Mouse (Mus musculus): ENCODE data around the gene Gm28557.
"Not testable (repeated sequence)": the region's sequence is repeated elsewhere in the genome, so short reads cannot be mapped to it uniquely, and the experiment has no call there.

The Gm28557 gene

DNA sequence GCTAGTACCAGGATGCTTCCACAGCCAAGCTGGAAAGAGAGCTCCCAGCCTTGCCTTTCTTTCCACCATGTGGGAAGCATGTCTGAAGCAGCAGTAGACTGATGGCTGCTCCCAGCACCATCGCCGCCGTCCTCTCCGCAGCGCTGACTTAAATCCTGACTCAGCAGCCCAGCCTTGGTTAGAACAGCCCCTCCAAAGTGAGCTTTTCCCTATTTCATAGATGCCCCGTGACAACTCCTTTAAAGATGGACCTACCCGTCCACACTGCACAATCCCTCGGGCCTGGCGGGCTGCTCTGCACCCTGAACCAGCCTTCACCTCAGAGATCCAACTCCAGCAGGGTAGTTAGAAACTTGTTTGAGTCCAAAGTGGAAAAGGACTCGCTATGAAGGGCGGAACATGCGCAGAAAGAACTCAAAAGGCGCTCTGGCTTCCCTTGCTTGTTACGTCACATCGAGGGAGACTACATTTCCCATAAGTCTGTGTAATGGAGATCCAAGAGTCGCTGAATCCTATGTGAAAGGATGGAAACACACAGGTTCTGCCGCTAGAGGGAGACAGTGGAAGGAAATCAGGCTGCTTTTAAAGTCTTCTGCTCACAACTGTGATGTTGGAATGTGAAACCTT is at the start of gene Gm28557:
Gm28557 (minus strand) TSS at position 411 of the 627 bp plus-strand sequence.
- DNase-seq (ENCODE audit: low spot score in 2 of 2) = peak; percentile 81 to 89

DNA sequence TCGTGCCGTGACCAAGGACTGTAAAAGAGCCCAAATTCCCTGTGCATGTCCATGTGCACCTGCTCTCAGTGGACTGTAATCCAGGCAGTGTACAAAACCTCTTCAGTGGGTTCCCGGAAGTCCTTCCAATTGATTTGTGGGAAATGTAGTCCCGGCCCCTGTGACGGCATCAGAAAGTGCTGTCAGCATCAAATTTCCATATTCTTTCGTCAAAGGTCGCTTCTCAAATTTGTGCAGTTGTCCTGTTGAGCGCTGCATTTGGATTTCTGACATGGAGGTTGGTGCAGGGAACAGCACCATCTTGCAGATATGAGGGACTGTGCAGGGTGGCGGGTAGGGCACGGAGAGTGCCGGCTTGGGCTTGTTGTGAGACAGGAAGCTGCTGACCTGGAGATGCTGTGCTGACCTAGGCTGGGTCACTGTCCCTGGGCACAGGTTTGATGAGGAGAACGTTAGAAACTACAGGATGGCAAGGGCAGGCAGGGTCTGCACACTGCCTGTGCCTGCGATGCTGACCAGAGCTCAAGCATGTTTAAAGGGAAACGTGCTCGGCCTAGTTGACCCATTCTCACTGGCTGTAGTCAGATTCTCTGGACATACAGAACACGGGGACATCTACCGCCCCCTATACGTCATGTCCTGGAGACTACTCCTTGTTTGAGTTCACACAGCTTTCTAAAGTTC is 19.8 kb upstream of the Gm28557 start:
- DNase-seq (ENCODE audit: low spot score in 2 of 2) = peak; percentile 78 to 83

DNA sequence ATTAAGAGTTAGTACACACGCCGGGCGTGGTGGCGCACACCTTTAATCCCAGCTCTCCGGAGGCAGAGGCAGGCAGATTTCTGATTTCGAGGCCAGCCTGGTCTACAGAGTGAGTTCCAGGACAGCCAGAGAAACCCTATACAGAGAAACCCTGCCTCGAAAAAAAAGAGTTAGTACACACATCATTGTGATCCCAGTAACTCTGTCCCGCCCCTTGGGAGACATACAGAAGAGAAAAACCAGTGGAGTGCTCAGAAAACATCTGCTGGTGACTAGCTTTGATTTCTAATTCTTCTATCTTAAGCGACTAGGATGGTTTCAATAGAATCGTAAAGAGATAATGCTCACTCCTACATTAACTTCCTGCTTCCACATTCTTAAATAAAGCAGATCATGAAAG is 19.1 kb upstream of the Gm28557 start:
- DNase-seq (ENCODE audit: low spot score in 2 of 2) = not testable (repeated sequence)

DNA sequence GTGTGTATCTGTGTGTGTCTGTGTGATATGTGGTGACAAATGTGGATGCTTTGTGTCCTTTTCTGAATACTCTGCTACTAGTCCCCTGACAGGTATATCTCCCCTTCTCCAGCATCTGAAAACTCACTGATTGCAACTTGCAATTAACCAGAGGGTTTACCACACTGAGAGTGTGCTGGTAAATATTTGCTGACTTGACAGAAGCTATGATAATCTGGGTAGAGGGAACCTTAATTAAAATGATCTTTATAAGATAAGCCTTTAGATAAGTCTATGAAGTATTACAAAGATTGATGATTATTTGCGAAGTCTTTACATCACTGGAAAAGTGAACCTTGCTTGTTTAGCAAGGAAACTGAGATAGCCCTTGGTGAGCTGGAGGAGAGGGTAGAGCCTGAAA is 16.1 kb upstream of the Gm28557 start:
- no peak for DNase-seq (ENCODE audit: low spot score in 2 of 2)

- not testable (repeated sequence) for DNase-seq (ENCODE audit: low spot score in 2 of 2)
These were observed 13.0 kb upstream of the Gm28557 start, which contains the start of gene Zfp759 for GRCm38 (mm10) chr13:67121360-67121759. Gene Zfp759, plus strand, starts transcription at chr13:67121660.

GRCm38 (mm10) chr13:67116163-67116562 is 7.8 kb upstream of the Gm28557 start, which contains the start of gene Rslcan18:
Gene Rslcan18, minus strand, starts transcription at chr13:67116263.
- DNase-seq (ENCODE audit: low spot score in 2 of 2) = not testable (repeated sequence)

DNA sequence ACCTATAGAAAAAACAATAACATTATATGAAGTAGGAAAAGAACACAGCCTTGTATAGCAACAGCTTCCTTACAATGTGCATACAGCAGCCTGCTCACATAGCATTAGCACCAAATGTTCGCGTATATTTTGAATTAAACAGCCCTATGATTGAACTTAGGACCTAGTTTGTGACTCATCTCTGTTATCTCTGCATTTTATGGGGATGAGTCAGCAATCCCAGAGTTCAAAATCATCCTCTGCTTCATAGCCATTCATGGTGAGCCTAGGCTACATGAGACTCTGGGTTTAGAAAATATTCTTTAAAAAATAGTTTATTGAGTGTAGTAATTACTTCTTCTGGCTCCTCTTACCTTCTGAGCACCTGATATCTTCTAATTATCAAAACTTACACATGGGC is 4.9 kb upstream of the Gm28557 start:
- no peak for DNase-seq (ENCODE audit: low spot score in 2 of 2)

DNA sequence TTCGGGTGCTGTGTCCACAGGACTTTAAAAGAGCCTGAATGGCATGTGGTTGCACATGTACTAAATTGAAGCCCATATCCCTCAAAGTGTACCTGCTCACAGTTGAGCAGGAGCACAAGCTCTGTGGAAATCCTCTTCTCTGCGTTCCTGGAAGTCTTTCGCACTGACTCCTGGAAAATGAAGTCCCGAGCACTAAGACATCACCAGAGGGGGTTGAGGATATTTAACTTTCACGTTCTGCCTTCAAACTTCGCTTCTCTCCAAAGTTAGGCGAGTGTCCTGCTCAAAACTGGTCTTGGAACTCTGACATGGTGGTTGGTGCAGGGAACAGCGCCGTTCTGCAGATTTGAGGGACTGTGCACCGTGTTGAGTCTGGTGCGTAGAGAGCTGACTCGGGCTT is 3.7 kb upstream of the Gm28557 start:
- no peak for DNase-seq (ENCODE audit: low spot score in 2 of 2)

GRCm38 (mm10) chr13:67108821-67109206 is 410 bp upstream of the Gm28557 start:
- no peak for DNase-seq (ENCODE audit: low spot score in 2 of 2)

GRCm38 (mm10) chr13:67107681-67108080 is 723 bp downstream of the Gm28557 start:
- DNase-seq (ENCODE audit: low spot score in 2 of 2) = no peak

DNA sequence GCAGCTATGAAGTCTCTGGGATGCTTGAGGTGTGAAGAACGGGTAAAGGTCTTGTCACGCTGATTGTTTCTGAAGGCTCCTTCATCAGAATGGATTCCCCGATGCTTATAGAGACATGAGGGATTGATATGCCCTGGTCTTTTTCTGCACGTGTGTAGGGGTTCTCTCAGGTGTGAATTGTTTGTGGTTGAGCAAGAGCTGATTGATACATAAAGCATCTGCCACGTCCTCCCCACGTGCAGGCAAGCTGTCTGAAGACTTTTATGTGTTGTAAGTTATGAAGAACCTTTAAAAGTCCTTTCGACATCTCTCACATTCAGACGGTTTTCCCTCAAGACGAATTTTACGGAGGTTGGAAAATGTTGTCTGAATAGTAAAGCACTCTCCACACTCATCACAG is 10.5 kb downstream of the Gm28557 start, which contains the start of gene Zfp708:
Zfp708 (minus strand) TSS at position 101 of the 400 bp plus-strand sequence.
- DNase-seq (ENCODE audit: low spot score in 2 of 2) = no peak

- DNase-seq (ENCODE audit: low spot score in 2 of 2) = no peak
These were observed 18.2 kb downstream of the Gm28557 start for GRCm38 (mm10) chr13:67090154-67090553.

GRCm38 (mm10) chr13:67081946-67082345 is 26.5 kb downstream of the Gm28557 start:
- no peak for DNase-seq (ENCODE audit: low spot score in 2 of 2)

- peak; percentile 37 to 45 for DNase-seq (ENCODE audit: low spot score in 2 of 2)
These were observed 27.2 kb downstream of the Gm28557 start for GRCm38 (mm10) chr13:67081142-67081713.

DNA sequence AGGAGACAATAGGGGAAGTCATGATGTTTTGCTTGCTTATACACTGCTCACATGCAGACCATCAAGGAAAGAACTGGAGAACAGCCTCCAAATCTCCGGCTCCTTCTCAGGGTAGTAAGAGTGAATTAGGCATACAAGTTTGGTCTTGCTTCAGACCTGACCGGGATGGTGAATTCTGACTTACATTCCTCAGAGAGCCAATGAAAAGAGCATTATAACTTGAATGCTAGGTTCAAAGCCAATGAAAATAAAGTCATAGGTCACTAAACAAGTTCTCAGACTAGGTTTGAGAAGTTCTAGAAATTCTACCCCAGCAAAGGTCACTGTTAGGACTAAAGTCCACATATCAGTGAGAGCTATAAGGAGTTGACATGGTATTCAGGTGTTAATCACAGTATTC is 31.2 kb downstream of the Gm28557 start:
- DNase-seq (ENCODE audit: low spot score in 2 of 2) = no peak

DNA sequence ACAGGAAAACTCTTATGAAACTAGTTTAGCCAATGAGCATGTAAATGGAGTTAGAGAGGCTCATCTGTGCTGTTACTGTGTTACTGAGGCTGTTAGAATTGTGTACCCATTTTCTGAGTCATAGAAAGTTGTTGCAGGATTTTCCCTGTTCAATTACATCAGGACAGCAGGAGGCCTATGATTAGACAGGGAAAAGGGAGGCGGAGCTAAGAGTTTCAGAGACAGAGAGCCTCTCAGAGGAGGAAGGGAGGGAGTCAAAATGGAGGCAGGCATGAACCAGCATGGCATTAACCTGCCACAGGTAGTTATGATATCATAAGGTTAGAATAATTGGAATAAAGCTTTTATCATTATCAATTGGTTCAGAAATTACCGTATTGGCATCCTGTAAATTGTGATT is 35.6 kb downstream of the Gm28557 start:
- no peak for DNase-seq (ENCODE audit: low spot score in 2 of 2)

GRCm38 (mm10) chr13:67065386-67065785 is 43.0 kb downstream of the Gm28557 start:
- no peak for DNase-seq (ENCODE audit: low spot score in 2 of 2)

DNA sequence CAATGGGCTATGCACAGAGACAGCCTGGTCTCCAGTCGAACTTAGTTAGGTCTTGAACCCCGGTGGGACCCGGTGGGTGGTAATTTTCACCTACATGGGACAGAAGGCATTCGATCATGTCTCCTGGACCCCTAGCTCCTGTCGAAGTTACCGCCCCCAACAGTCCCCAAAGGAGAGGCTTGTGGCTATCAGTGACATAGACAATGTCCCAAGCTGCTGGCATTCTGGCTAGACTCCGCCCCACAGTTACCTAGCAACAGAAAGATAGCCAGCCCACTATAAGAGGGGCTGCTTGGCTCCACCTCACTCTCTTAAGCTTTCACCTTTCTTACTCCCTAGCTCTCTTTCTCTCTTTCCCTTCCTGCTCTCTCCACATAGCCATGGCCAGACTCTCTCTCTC is 46.0 kb downstream of the Gm28557 start:
- DNase-seq (ENCODE audit: low spot score in 2 of 2) = no peak

DNA sequence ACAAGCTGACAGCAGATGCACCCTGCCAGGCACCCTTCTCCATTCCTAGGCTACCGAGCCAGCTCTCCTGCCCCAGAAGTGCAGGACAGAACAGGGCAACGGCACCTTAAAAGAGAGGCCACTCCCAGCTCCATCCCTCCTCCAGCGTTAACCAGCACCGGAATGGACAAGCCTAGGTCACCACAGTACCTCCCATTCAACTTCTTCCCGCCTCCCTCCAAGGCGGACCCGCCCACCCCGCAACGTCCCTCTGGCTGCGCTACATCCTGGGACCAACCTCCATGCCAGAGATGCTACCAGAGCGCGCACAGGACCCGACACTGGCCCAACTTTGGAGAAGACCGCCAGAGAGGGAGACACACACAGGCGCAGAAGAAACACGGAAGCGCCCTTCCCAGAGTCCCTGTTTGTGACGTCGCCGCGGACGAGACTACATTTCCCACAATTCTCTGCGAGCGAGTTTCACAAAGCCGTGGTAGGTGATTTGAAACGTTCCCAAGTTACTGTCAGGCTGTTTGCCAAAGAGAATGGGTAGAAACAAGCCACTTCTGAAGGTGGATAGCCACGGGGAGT is 47.5 kb downstream of the Gm28557 start, which contains the start of gene Zfp712:
Zfp712 (minus strand) TSS at position 385 of the 573 bp plus-strand sequence.
- DNase-seq (ENCODE audit: low spot score in 2 of 2) = peak; percentile 81 to 88

- no peak for DNase-seq (ENCODE audit: low spot score in 2 of 2)
These were observed 48.1 kb downstream of the Gm28557 start for GRCm38 (mm10) chr13:67060161-67060785.
